Mouse (Mus musculus) mouse embryonic stem cell (cell line): ENCODE data around the gene Hdac1.

Experiments
- in situ Hi-C, 2 experiments: fragments of 300-500 bp; cut with MboI; formaldehyde crosslinking; loops; 1 replicate in 1 of 2; 3 replicates in 1 of 2; pipeline ENCODE4 v1.14.3; 2019 to 2020; ENCODE audit warnings: low sequenced_read_pairs in 2 of 2, low pct_unique_long_range_greater_than_20kb in 1 of 2, mixed read lengths in 1 of 2; ENCODE audit not compliant: unreplicated experiment in 1 of 2

Gene Hdac1

GRCm38 (mm10) chr4:129542592-129543141 lies at the start of gene Hdac1:
Hdac1 (minus strand) TSS chr4:129542713.
- in situ Hi-C loops, result no loop called here

- in situ Hi-C loops, result no loop called here
Observed at GRCm38 (mm10) chr4:129588865-129589264, 46.4 kb upstream of the Hdac1 start.

- in situ Hi-C loops, result no loop called here
Observed at GRCm38 (mm10) chr4:129586943-129587342, 44.4 kb upstream of the Hdac1 start.

GRCm38 (mm10) chr4:129585773-129586172 lies 43.3 kb upstream of the Hdac1 start:
- in situ Hi-C loops, result no loop called here

- in situ Hi-C loops, result no loop called here
Observed at GRCm38 (mm10) chr4:129584884-129585608, 42.5 kb upstream of the Hdac1 start.

- in situ Hi-C loops, result no loop called here
Observed at GRCm38 (mm10) chr4:129584370-129584769, 41.9 kb upstream of the Hdac1 start.

GRCm38 (mm10) chr4:129582251-129582650 lies 39.7 kb upstream of the Hdac1 start:
- in situ Hi-C loops, result no loop called here

GRCm38 (mm10) chr4:129580347-129580746 lies 37.8 kb upstream of the Hdac1 start:
- in situ Hi-C loops, result no loop called here

GRCm38 (mm10) chr4:129578466-129578865 lies 36.0 kb upstream of the Hdac1 start, which contains the start of gene Fam167b:
Fam167b (minus strand) TSS chr4:129578549.
- in situ Hi-C loops, result no loop called here

- in situ Hi-C loops, result no loop called here
Observed at GRCm38 (mm10) chr4:129577688-129578087, 35.2 kb upstream of the Hdac1 start.

GRCm38 (mm10) chr4:129576863-129577491 lies 34.5 kb upstream of the Hdac1 start:
- in situ Hi-C loops, result no loop called here

- in situ Hi-C loops, result no loop called here
Observed at GRCm38 (mm10) chr4:129575171-129575844, 32.8 kb upstream of the Hdac1 start.

- in situ Hi-C loops, result no loop called here
Observed at GRCm38 (mm10) chr4:129573430-129573829, 30.9 kb upstream of the Hdac1 start, which contains the start of gene Lck. Lck (minus strand) TSS chr4:129573641.

- in situ Hi-C loops, result no loop called here
Observed at GRCm38 (mm10) chr4:129573093-129573370, 30.5 kb upstream of the Hdac1 start.

GRCm38 (mm10) chr4:129572236-129573092 lies 30.0 kb upstream of the Hdac1 start:
- in situ Hi-C loops, result no loop called here

GRCm38 (mm10) chr4:129571551-129572084 lies 29.1 kb upstream of the Hdac1 start:
- in situ Hi-C loops, result no loop called here

GRCm38 (mm10) chr4:129570028-129570427 lies 27.5 kb upstream of the Hdac1 start:
- in situ Hi-C loops, result no loop called here

- in situ Hi-C loops, result no loop called here
Observed at GRCm38 (mm10) chr4:129568366-129568765, 25.9 kb upstream of the Hdac1 start.
